28 mouse cellular contexts compared by ENCODE assay signal in the genomic region with DNA sequence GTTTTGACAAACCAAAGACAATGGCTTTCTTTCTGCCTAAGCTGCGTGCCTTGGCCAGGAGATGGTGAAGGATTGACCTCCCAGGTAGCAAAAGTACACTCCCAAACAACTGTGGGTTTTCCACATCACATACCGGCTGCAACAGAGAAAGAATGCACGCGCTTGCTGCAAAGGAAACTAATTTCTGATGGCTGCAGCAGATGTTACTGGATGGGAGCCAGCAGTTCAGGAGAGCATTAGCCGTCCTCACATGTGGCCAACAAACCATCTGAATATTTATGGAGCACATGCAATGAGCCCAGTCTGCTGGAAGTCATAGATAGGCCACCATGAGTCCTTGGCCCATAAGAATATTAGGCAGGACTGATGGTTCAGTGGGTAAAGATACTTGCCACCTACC. TPM values are rescaled to one million over a fixed set of nuclear protein-coding genes. Genes with fewer than 3 reads are reported as not detected.
DNase-seq lines count a peak whose midpoint lies in the region; ATAC-seq lines count a peak whose summit lies in the region.
"Had no signal": no experiment of that assay in that cellular context is flagged by ENCODE, and none has a peak within 500 bp of the region (broad histone marks: within the 10 kb centered on the region; RNA-seq: fewer than 3 reads in every experiment).

No protein-coding gene starts in this region.

- H3K27me3 ChIP-seq in embryonic facial prominence, embryonic 14.5 days (replicated peaks; ENCODE audit: control insufficient read depth, insufficient read depth, low read length) = peaks cover 4% of the 10 kb centered on the region; the same call in 1 of the 2 replicates
- H3K27me3 ChIP-seq in embryonic facial prominence, embryonic 10.5 days (replicated peaks; ENCODE audit: low read depth, poor library complexity, severe bottlenecking) = 0 out of 2 replicates have a peak, but pooled peaks cover under 1% of the 10 kb centered on the region
- H3K27me3 ChIP-seq in limb, embryonic 12.5 days = no peaks in the 10 kb centered on the region
- 0 out of 2 replicates have a peak, but pooled peaks cover under 1% of the 10 kb centered on the region for H3K27me3 ChIP-seq in limb, embryonic 10.5 days (ENCODE audit: low read depth, poor library complexity, severe bottlenecking)
- H3K27me3 ChIP-seq: heart, embryonic 15.5 days; hindbrain, embryonic 13.5 days; liver, embryonic 15.5 days had no signal

- WGBS in embryonic facial prominence, embryonic 14.5 days = 29% methylated on average over 5 of the region's 5 CpGs
- 85% methylated on average over 5 of the region's 5 CpGs for WGBS in embryonic facial prominence, embryonic 10.5 days
- WGBS in limb, embryonic 12.5 days = 48% methylated on average over 5 of the region's 5 CpGs
- 88% methylated on average over 5 of the region's 5 CpGs for WGBS in limb, embryonic 10.5 days

- H3K4me3 ChIP-seq in embryonic facial prominence, embryonic 14.5 days (ENCODE audit: low read depth, low read length) = no peak overlapping the region
- no peak overlapping the region for H3K4me3 ChIP-seq in embryonic facial prominence, embryonic 10.5 days
- no peak overlapping the region for H3K4me3 ChIP-seq in limb, embryonic 12.5 days (replicated peaks)
- H3K4me3 ChIP-seq in limb, embryonic 10.5 days = no peak overlapping the region
- H3K4me3 ChIP-seq: heart, embryonic 15.5 days; hindbrain, embryonic 13.5 days; layer of hippocampus, adult 2 months; left cerebral cortex, adult 2 months; liver, embryonic 15.5 days had no signal

- H3K36me3 ChIP-seq in embryonic facial prominence, embryonic 14.5 days (ENCODE audit: control insufficient read depth, insufficient read depth, low read length) = no peaks in the 10 kb centered on the region
- H3K36me3 ChIP-seq in embryonic facial prominence, embryonic 10.5 days (replicated peaks) = no peaks in the 10 kb centered on the region
- H3K36me3 ChIP-seq in limb, embryonic 12.5 days = no peaks in the 10 kb centered on the region
- H3K36me3 ChIP-seq in limb, embryonic 10.5 days = no peaks in the 10 kb centered on the region
- H3K36me3 ChIP-seq: heart, embryonic 15.5 days; hindbrain, embryonic 13.5 days; liver, embryonic 15.5 days had no signal

- no peaks in the 10 kb centered on the region for H3K9me3 ChIP-seq in embryonic facial prominence, embryonic 14.5 days (ENCODE audit: control insufficient read depth, low read length)
- H3K9me3 ChIP-seq in embryonic facial prominence, embryonic 10.5 days = no peaks in the 10 kb centered on the region
- no peaks in the 10 kb centered on the region for H3K9me3 ChIP-seq in limb, embryonic 12.5 days
- H3K9me3 ChIP-seq in limb, embryonic 10.5 days (replicated peaks) = no peaks in the 10 kb centered on the region
- H3K9me3 ChIP-seq: heart, embryonic 15.5 days; hindbrain, embryonic 13.5 days; liver, embryonic 15.5 days had no signal

- H3K4me1 ChIP-seq in embryonic facial prominence, embryonic 14.5 days (ENCODE audit: control insufficient read depth, insufficient read depth, low read length) = peaks cover 14% of the 10 kb centered on the region
- no peaks in the 10 kb centered on the region for H3K4me1 ChIP-seq in embryonic facial prominence, embryonic 10.5 days
- H3K4me1 ChIP-seq in limb, embryonic 12.5 days (replicated peaks) = peaks cover 17% of the 10 kb centered on the region
- H3K4me1 ChIP-seq in limb, embryonic 10.5 days = peaks cover 10% of the 10 kb centered on the region
- H3K4me1 ChIP-seq: heart, embryonic 15.5 days; liver, embryonic 15.5 days had no signal

- peak; percentile 44; the same call in 1 of the 2 replicates for ATAC-seq in embryonic facial prominence, embryonic 14.5 days (ENCODE audit: low read depth)
- peak; percentile 46; the same call in 1 of the 2 replicates for ATAC-seq in limb, embryonic 12.5 days (ENCODE audit: insufficient number of reproducible peaks, insufficient read depth, low FRiP score, low TSS enrichment, low read depth)
- ATAC-seq: CD4-positive, CD25-positive, alpha-beta regulatory T cell, adult 4 months; lung, postnatal 0 days; midbrain, embryonic 16.5 days had no signal

- no peak overlapping the region for H3K4me2 ChIP-seq in embryonic facial prominence, embryonic 14.5 days (ENCODE audit: low read depth, low read length)
- H3K4me2 ChIP-seq in limb, embryonic 12.5 days = no peak overlapping the region
- H3K4me2 ChIP-seq: heart, embryonic 15.5 days; hindbrain, embryonic 13.5 days; liver, embryonic 15.5 days had no signal

- H3K27ac ChIP-seq in embryonic facial prominence, embryonic 14.5 days (replicated peaks; ENCODE audit: low read depth, low read length) = no peak overlapping the region
- H3K27ac ChIP-seq in embryonic facial prominence, embryonic 10.5 days (replicated peaks) = no peak overlapping the region
- H3K27ac ChIP-seq in limb, embryonic 12.5 days = no peak overlapping the region
- no peak overlapping the region for H3K27ac ChIP-seq in limb, embryonic 10.5 days
- H3K27ac ChIP-seq: heart, embryonic 15.5 days; hindbrain, embryonic 13.5 days; layer of hippocampus, adult 2 months; left cerebral cortex, adult 2 months; liver, embryonic 15.5 days had no signal

- peak; percentile 77 for DNase-seq in embryonic facial prominence, embryonic 14.5 days (ENCODE audit: low spot score)
- no peak for DNase-seq in embryonic facial prominence, embryonic 10.5 days (ENCODE audit: low spot score)
- no peak for DNase-seq in limb, embryonic 10.5 days (ENCODE audit: low spot score)
- peak; percentile 49 to 55 for DNase-seq in heart, postnatal 10 days
- DNase-seq in mesoderm, embryonic 11.5 days (ENCODE audit: low read depth, low spot score) = peak; percentile 34
- no peak for DNase-seq in embryo, embryonic 9.5 days (ENCODE audit: extremely low spot score)
- no peak for DNase-seq in cerebellum, postnatal 14 days
- DNase-seq: adrenal gland, postnatal 25 days; cerebellum, adult 11-12 months; cerebellum, postnatal 25 days; embryo, embryonic 11 days; kidney, adult 9 months; left cerebral cortex, postnatal 4 days; retina, postnatal 1 day; thymus, adult 2 months had no signal

- intact Hi-C loops in heart, postnatal 10 days (cut with DNase I) = loop anchor here (5.0 to 10.0 kb wide), 5 partner anchors 473 to 1205 kb away; no protein-coding TSS in a partner anchor

- no peak overlapping the region for H3K9ac ChIP-seq in embryonic facial prominence, embryonic 14.5 days (ENCODE audit: low read depth, low read length)
- no peak overlapping the region for H3K9ac ChIP-seq in limb, embryonic 12.5 days (replicated peaks)
- H3K9ac ChIP-seq: heart, embryonic 15.5 days; hindbrain, embryonic 13.5 days; liver, embryonic 15.5 days had no signal

RNA-seq across cellular contexts. Expression of a gene that starts 7.4 kb away (rescaled TPM):
- 69.7 and 74.4 TPM in 2 replicates for polyA plus RNA-seq in embryonic facial prominence, embryonic 14.5 days (2014; fragmentation: Nextera tagmentation; extraction: Ambion mirVana)
- polyA plus RNA-seq in embryonic facial prominence, embryonic 10.5 days (2016; fragmentation: Nextera tagmentation; extraction: Ambion mirVana) = 6.2 and 8.8 TPM in 2 replicates
- 15.8 and 20.9 TPM in 2 replicates for polyA plus RNA-seq in limb, embryonic 12.5 days (2016; fragmentation: Nextera tagmentation; extraction: Ambion mirVana)
- 5.3 and 8.2 TPM in 2 replicates for polyA plus RNA-seq in limb, embryonic 10.5 days (2016; fragmentation: Nextera tagmentation; extraction: Ambion mirVana)
- 10 to 100 TPM; 41.3 to 42.5 TPM for total RNA-seq in heart, postnatal 10 days (2021)

RNA-seq across cellular contexts. Expression of a gene that starts 56.9 kb away (rescaled TPM):
- polyA plus RNA-seq in embryonic facial prominence, embryonic 14.5 days (2014; fragmentation: Nextera tagmentation; extraction: Ambion mirVana) = 0.06 TPM in 1 of 2 replicates, not detected in the other
- not detected in 2 replicates for polyA plus RNA-seq in embryonic facial prominence, embryonic 10.5 days (2016; fragmentation: Nextera tagmentation; extraction: Ambion mirVana)
- not detected in 2 replicates for polyA plus RNA-seq in limb, embryonic 12.5 days (2016; fragmentation: Nextera tagmentation; extraction: Ambion mirVana)
- polyA plus RNA-seq in limb, embryonic 10.5 days (2016; fragmentation: Nextera tagmentation; extraction: Ambion mirVana) = not detected in 2 replicates
- total RNA-seq in heart, postnatal 10 days (2021) = not detected
- total RNA-seq: adrenal gland, postnatal 25 days; ES-E14; gastrocnemius, adult 8-10 months; layer of hippocampus, adult 2 months; left cerebral cortex, adult 2 months; left cerebral cortex, postnatal 4 days had no signal
- polyA plus RNA-seq: forebrain, embryonic 11.5 days; heart, embryonic 15.5 days; hindbrain, embryonic 13.5 days; intestine, embryonic 14.5 days; midbrain, embryonic 16.5 days had no signal

Comparison
In these comparisons a context has a peak if more than half of its experiments do, and no peak if none do; other contexts are left out.
1. DNase-seq: peak in embryonic facial prominence, embryonic 14.5 days (single experiment), heart, postnatal 10 days (2 of 2) and mesoderm, embryonic 11.5 days (single experiment); none in embryonic facial prominence, embryonic 10.5 days (single experiment), limb, embryonic 10.5 days (single experiment), embryo, embryonic 9.5 days (single experiment) and cerebellum, postnatal 14 days (0 of 2).